Mouse (Mus musculus) heart, embryonic 11.5 days (tissue): ENCODE data around the gene Fxyd1. TPM values are rescaled to one million over a fixed set of nuclear protein-coding genes. Genes with fewer than 3 reads are reported as not detected.

Experiments
- ATAC-seq: fragments of 200-750 bp; cut with Nextera tagmentation; replicated peaks from 2 replicates; pipeline ENCODE4 v1.8.0; 2017; ENCODE audit warnings: moderate library complexity; ENCODE audit not compliant: insufficient number of reproducible peaks, low FRiP score, low TSS enrichment
- H3K27ac ChIP-seq: fragments of 300-500 bp; sonication (generic); 2 replicates; pipeline ENCODE4 v1.5.1; 2014; ENCODE audit warnings: mild to moderate bottlenecking, low read depth, low read length
- H3K27me3 ChIP-seq: fragments of 300-500 bp; sonication (generic); 2 replicates; pipeline ENCODE4 v1.6.1; 2014; ENCODE audit warnings: mild to moderate bottlenecking, low read length, mixed read lengths; ENCODE audit not compliant: control insufficient read depth, insufficient read depth
- H3K36me3 ChIP-seq: fragments of 300-500 bp; sonication (generic); 2 replicates; pipeline ENCODE4 v1.6.1; 2014; ENCODE audit warnings: mild to moderate bottlenecking, low read length, moderate library complexity, mixed read lengths; ENCODE audit not compliant: control insufficient read depth, insufficient read depth
- H3K4me1 ChIP-seq: fragments of 300-500 bp; sonication (generic); 2 replicates; pipeline ENCODE4 v1.6.1; 2014; ENCODE audit warnings: low read length; ENCODE audit not compliant: control insufficient read depth, insufficient read depth
- H3K4me2 ChIP-seq: fragments of 300-500 bp; sonication (generic); 2 replicates; pipeline ENCODE4 v1.6.1; 2014; ENCODE audit warnings: mild to moderate bottlenecking, moderate library complexity
- H3K4me3 ChIP-seq: fragments of 300-500 bp; sonication (generic); 2 replicates; pipeline ENCODE4 v1.5.1; 2014; ENCODE audit warnings: low read depth, low read length
- H3K9ac ChIP-seq: fragments of 300-500 bp; sonication (generic); 2 replicates; pipeline ENCODE4 v1.6.1; 2014; ENCODE audit warnings: mild to moderate bottlenecking, low read depth, low read length, moderate library complexity
- H3K9me3 ChIP-seq: fragments of 300-500 bp; sonication (generic); replicated peaks from 2 replicates; pipeline ENCODE4 v1.6.1; 2016; ENCODE audit warnings: low read length; ENCODE audit not compliant: control insufficient read depth
- WGBS: fragments of 180-500 bp; shearing (Covaris S2); extraction: QIAGEN DNeasy Blood & Tissue Kit; methylation state at CpG from one replicate; pipeline ENCODE4 v1.1.7; 2014; ENCODE audit not compliant: insufficient replicate concordance; 5-methylcytosine and 5-hydroxymethylcytosine counted together
- polyA plus RNA-seq: library from polyadenylated mRNA; unstranded; fragments of >200 nt; fragmentation: Nextera tagmentation; extraction: Ambion mirVana; gene quantifications from 2 replicates; pipeline ENCODE4 v1.2.1, GENCODE M21; 2014

Gene Fxyd1
- polyA plus RNA-seq, 1 experiment from 2014 or later = 566 TPM

DNA sequence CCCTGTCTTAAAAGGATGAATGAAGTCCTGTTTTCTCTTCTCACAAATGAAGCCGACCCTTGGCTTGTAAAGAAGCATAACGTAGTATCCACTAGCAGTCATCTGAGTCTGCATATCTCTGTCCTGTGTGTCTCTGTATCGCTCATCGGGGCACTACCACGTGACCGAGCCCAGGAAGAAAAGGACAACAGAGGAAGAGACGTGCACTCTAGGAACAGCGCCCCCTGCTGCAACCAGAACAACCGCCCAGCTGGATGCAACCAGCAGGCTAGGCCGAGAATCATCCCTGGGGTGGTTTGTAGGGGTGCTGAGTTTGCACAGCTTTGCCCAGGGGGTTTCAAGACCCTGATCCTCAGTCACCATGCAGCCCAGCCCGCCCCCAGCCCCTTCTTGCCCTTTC lies 22.2 kb downstream of the Fxyd1 start:
- Histone ChIP-seq H3K9me3 (no peaks in the 10 kb centered on the region), H3K4me2 (no peak overlapping the region), H3K27ac (no peak overlapping the region), H3K9ac (no peak overlapping the region), H3K27me3 (peaks cover 3% of the 10 kb centered on the region; the same call in 1 of the 2 replicates), H3K36me3 (no peaks in the 10 kb centered on the region), H3K4me1 (no peaks in the 10 kb centered on the region), H3K4me3 (no peak overlapping the region)
- WGBS = 51% methylated on average over 11 of the region's 11 CpGs
- ATAC-seq = no peak

DNA sequence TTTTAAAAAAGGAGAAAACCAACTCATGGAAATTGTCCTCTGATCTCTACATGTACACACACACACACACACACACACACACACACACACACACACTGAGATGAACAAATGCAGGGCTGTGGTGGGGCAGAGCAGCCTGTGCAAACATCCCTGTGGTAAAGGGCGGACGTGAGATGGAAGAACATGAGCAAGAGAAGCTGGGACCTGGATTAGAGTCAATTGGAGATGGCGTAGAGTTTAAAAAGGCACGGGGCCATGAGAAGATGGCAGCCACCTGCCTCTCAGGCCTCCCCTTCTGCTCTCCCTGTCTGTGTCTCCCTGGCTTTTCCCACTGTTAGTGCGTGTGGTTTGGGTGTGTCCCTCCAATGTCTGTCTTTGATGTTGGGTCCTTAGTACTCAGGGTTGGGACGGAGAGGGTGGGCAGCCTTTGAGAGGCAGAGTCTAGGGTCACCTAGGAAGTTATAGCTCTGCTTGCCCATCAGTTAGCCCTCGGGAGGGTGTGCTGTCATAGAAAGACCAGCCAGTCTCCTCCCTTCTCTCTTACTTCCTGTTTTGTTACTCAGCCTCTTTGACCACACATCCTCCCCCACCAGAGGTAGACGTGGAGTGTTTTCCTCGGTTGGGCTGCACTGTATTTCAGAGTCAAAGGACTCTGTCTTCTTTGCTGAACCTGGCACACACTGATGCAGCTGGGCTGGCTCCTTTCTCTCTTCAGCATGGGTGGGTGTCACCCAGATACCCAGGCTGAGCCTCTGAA lies 23.4 kb downstream of the Fxyd1 start:
- no peaks in the 10 kb centered on the region for H3K36me3 ChIP-seq
- H3K4me2 ChIP-seq = no peak overlapping the region
- no peaks in the 10 kb centered on the region for H3K27me3 ChIP-seq
- no peak overlapping the region for H3K27ac ChIP-seq
- H3K9ac ChIP-seq = no peak overlapping the region
- 55% methylated on average over 9 of the region's 9 CpGs for WGBS
- no peak overlapping the region for H3K4me3 ChIP-seq
- H3K4me1 ChIP-seq = no peaks in the 10 kb centered on the region
- ATAC-seq = no peak
- no peaks in the 10 kb centered on the region for H3K9me3 ChIP-seq

DNA sequence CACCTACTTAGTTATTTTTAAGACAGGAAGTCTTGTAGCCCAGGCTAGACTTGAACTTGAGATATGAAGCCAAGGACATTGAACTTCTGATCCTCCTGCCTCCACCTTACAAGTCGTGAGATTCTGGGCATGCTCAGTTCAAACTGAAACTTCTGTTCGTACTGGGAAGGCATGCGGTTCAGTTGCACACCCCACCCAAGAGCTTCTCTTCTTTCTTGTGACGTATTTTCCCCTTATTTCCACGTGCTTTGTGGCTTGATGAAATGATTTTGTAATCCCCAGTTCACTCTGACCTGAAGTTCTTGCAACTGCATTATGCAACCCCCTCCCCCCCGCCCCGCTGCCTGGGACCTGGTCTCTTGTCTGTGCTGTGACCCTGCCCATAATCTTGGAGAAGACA lies 25.3 kb downstream of the Fxyd1 start:
- H3K27ac ChIP-seq = no peak overlapping the region
- H3K9ac ChIP-seq = no peak overlapping the region
- no peaks in the 10 kb centered on the region for H3K27me3 ChIP-seq
- no peak overlapping the region for H3K4me2 ChIP-seq
- H3K9me3 ChIP-seq = no peaks in the 10 kb centered on the region
- ATAC-seq = no peak
- 68% methylated on average over 7 of the region's 7 CpGs for whole genome bisulfite sequencing
- no peaks in the 10 kb centered on the region for H3K4me1 ChIP-seq
- H3K36me3 ChIP-seq = no peaks in the 10 kb centered on the region
- H3K4me3 ChIP-seq = no peak overlapping the region

DNA sequence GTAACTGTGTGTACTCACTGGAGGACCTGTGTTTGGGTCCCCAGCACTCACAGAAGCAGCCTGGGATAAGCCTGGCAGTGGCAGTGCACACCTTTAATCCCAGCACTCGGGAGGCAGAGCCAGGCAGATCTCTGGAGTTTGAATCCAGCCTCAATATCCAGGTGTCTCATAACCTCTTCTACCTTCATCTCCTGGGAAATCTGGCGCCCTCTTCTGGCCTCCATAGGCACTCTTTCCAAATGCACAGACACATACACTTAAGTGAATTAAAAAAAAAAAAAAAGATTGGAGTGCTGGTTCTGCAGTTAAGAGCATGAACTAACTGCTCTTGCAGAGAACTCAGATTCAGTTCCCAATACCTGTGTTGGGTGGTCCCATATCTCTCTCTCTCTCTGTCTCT lies 26.3 kb downstream of the Fxyd1 start:
- H3K27ac ChIP-seq = no peak overlapping the region
- 0 out of 2 replicates have a peak, but pooled peaks cover 2% of the 10 kb centered on the region for H3K9me3 ChIP-seq
- no peak overlapping the region for H3K4me2 ChIP-seq
- ATAC-seq = no peak
- no peak overlapping the region for H3K4me3 ChIP-seq
- H3K36me3 ChIP-seq = no peaks in the 10 kb centered on the region
- 64% methylated on average over 2 of the region's 2 CpGs for WGBS
- no peak overlapping the region for H3K9ac ChIP-seq
- no peaks in the 10 kb centered on the region for H3K27me3 ChIP-seq
- no peaks in the 10 kb centered on the region for H3K4me1 ChIP-seq

DNA sequence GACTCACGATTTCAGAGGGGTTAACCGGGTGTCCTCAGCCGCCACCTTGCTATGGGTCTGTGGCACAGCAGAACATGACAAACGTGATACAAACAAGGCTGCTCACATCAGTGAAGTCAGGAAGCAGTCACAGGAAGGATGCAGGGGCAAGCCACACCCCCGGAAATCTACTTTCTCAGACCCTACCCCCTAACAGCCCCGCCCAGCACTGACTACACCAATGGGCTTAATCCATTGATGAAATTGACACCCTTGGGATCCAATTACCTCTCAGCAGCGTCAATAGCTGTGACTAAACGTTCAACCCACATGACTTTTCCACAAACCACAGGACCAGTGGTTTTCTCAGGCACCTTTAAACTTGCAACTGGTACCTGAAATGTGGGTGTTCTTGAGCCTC lies 28.4 kb downstream of the Fxyd1 start:
- Histone ChIP-seq H3K4me2 (no peak overlapping the region), H3K9me3 (0 out of 2 replicates have a peak, but pooled peaks cover 2% of the 10 kb centered on the region), H3K27ac (no peak overlapping the region), H3K27me3 (no peaks in the 10 kb centered on the region), H3K4me3 (no peak overlapping the region), H3K4me1 (no peaks in the 10 kb centered on the region), H3K36me3 (no peaks in the 10 kb centered on the region), H3K9ac (no peak overlapping the region)
- no peak for ATAC-seq
- 66% methylated on average over 8 of the region's 8 CpGs for WGBS

DNA sequence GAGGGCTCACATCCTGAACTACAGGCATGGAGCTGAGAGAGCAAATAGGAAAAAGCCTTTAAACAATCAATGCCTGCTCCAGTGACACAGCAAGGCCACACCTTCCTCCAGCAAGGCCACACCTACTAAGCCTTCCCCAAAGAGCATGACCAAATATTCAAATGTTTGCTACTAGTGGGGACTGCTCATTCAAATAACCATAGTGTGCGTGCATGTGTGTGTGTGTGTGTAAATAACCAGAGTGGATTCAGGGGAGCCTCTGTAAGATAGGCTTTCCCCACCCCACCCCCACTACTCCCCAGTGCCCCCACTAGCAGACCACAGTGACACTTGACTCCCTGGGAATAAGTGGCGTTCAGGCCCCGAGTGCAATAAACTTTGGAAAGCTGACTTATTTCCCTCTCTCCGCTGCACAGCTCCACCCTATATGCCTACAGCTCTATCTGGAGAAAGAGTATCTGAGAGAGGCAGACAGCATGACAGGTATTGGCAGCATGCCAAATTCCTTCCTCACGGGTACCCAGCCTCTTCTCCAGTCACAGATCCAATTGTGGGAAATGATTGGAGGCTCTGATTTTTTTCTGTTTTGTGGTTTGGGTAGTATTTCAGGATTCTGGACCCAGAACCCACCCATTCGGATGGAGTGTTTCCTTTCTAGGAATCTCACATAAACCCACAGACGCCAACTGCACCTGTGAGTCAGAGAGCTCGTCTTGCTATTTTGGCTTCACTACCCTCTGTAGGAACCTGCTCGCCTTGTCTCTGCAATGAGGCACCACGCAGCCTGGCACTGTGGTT lies 39.7 kb downstream of the Fxyd1 start:
- H3K27me3 ChIP-seq = no peaks in the 10 kb centered on the region
- no peak overlapping the region for H3K9ac ChIP-seq
- ATAC-seq = peak; percentile 78
- 45% methylated on average over 10 of the region's 10 CpGs for WGBS
- peak overlapping the region; percentile 34 for H3K4me2 ChIP-seq
- H3K36me3 ChIP-seq = no peaks in the 10 kb centered on the region
- H3K27ac ChIP-seq = peak overlapping the region; percentile 64
- H3K9me3 ChIP-seq = no peaks in the 10 kb centered on the region
- H3K4me1 ChIP-seq = peaks cover 13% of the 10 kb centered on the region
- no peak overlapping the region for H3K4me3 ChIP-seq

DNA sequence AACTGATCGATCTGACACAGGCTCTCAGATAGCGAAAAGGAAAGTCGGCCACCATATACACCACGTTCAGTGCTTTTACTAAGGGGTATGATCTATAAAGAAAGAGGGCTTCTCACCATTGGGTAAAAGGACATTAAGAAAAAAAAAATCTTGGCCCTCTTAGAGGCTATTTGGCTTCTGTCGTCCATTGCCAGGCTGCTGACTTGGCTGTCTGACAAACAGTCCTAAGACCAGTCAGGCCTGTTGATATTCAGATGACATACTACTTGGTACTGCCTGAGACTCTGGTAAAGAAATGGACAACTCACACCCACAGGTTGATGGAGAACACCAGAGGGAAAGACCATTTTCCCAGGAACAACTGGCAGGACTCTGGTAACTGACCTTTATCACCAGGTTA lies 44.0 kb downstream of the Fxyd1 start:
- no peak for ATAC-seq
- no peak overlapping the region for H3K27ac ChIP-seq
- H3K9ac ChIP-seq = no peak overlapping the region
- no peaks in the 10 kb centered on the region for H3K27me3 ChIP-seq
- H3K4me3 ChIP-seq = no peak overlapping the region
- peaks cover 13% of the 10 kb centered on the region for H3K4me1 ChIP-seq
- WGBS = 68% methylated on average over 5 of the region's 5 CpGs
- H3K4me2 ChIP-seq = no peak overlapping the region
- no peaks in the 10 kb centered on the region for H3K36me3 ChIP-seq
- H3K9me3 ChIP-seq = no peaks in the 10 kb centered on the region

DNA sequence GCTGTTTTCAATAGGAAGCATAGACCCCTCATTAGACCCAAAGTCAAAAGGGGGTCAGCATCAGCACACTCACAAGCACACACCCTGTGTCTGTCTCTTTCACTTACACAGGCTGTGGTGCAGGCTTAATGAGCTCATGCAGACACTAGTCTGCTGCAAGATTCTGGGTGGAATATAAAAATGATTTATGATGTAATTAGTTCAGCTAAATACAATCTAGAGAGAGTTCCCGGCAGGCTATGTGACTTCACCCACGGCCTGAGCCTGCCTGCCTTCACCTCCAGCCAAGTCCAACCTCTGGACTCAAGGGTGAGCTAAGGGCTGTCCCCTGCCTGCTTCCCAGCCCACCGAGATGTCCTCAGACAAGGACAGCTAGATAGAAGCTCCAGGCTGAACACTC lies 48.1 kb downstream of the Fxyd1 start:
- Histone ChIP-seq H3K4me2 (no peak overlapping the region), H3K36me3 (no peaks in the 10 kb centered on the region), H3K27me3 (no peaks in the 10 kb centered on the region), H3K9me3 (no peaks in the 10 kb centered on the region), H3K9ac (no peak overlapping the region), H3K4me3 (no peak overlapping the region), H3K27ac (no peak overlapping the region), H3K4me1 (no peaks in the 10 kb centered on the region)
- 73% methylated on average over 3 of the region's 3 CpGs for WGBS
- no peak for ATAC-seq
